Mouse (Mus musculus) myocyte (in vitro differentiated cells): ENCODE measurements around the gene Tdrd7.

Experiments used
- CEBPB ChIP-seq: IDR thresholded peaks from 2 replicates; pipeline ENCODE4 v1.6.1; 2011; ENCODE audit warnings: mild to moderate bottlenecking, moderate library complexity; ENCODE audit not compliant: poor library complexity, insufficient read depth, severe bottlenecking
- E2F4 ChIP-seq: IDR thresholded peaks from one replicate; pipeline ENCODE4 v1.6.1; 2011; ENCODE audit warnings: mild to moderate bottlenecking, control low read depth, moderate library complexity; ENCODE audit not compliant: insufficient read depth
- MAX ChIP-seq: IDR thresholded peaks from one replicate; pipeline ENCODE4 v1.6.1; 2011; ENCODE audit warnings: low read depth, mild to moderate bottlenecking, control low read depth
- MYOD1 ChIP-seq, 3 experiments: IDR thresholded peaks; one replicate each; pipeline ENCODE4 v1.6.1; 2011; ENCODE audit warnings: control low read depth in 2 of 3, low read depth in 2 of 3, mild to moderate bottlenecking in 2 of 3, moderate library complexity in 1 of 3; ENCODE audit not compliant: insufficient read length in 2 of 3, control insufficient read depth in 1 of 3
- MYOG ChIP-seq, 3 experiments: IDR thresholded peaks; one replicate each; pipeline ENCODE4 v1.6.1; 2011; ENCODE audit warnings: control low read depth in 2 of 3, low read depth in 2 of 3, mild to moderate bottlenecking in 2 of 3; ENCODE audit not compliant: insufficient read length in 2 of 3, control insufficient read depth in 1 of 3, insufficient read depth in 1 of 3
- POLR2A ChIP-seq: IDR thresholded peaks from one replicate; pipeline ENCODE4 v1.6.1; 2011; ENCODE audit warnings: low read depth, mild to moderate bottlenecking, control low read depth, moderate library complexity; ENCODE audit not compliant: insufficient read length
- POLR2AphosphoS2 ChIP-seq: IDR thresholded peaks from one replicate; pipeline ENCODE4 v1.6.1; 2011; ENCODE audit warnings: low read depth, control low read depth; ENCODE audit not compliant: insufficient read length
- REST ChIP-seq: IDR thresholded peaks from one replicate; pipeline ENCODE4 v1.6.1; 2011; ENCODE audit warnings: mild to moderate bottlenecking, control low read depth, moderate library complexity; ENCODE audit not compliant: insufficient read depth, insufficient read length
- SRF ChIP-seq: IDR thresholded peaks from one replicate; pipeline ENCODE4 v1.6.1; 2011; ENCODE audit warnings: low read depth; ENCODE audit not compliant: control insufficient read depth, insufficient read length
- USF1 ChIP-seq: IDR thresholded peaks from one replicate; pipeline ENCODE4 v1.6.1; 2011; ENCODE audit warnings: low read depth, mild to moderate bottlenecking, control low read depth, moderate library complexity

GRCm38 (mm10) chr4:45956706-45957105 is 8.4 kb upstream of the Tdrd7 start:
- TF ChIP-seq POLR2A (no peak), MAX (no peak), USF1 (no peak), POLR2AphosphoS2 (no peak), MYOG (IDR thresholded peaks at IDR 0.05; ENCODE audit: control insufficient read depth in 1 of 3, insufficient read depth in 1 of 3, insufficient read length in 2 of 3, low read depth in 2 of 3) (no peak), SRF (no peak), E2F4 (no peak), CEBPB (no peak), MYOD1 (IDR thresholded peaks at IDR 0.05; ENCODE audit: control insufficient read depth in 1 of 3, insufficient read length in 2 of 3, low read depth in 2 of 3) (no peak), REST (no peak)
